Mouse (Mus musculus) midbrain, embryonic 12.5 days (tissue): ENCODE measurements around the gene Gdf3. TPM values are rescaled to one million over a fixed set of nuclear protein-coding genes. Genes with fewer than 3 reads are reported as not detected.

Experiments
- ATAC-seq: fragments of 200-750 bp; cut with Nextera tagmentation; 2 replicates; pipeline ENCODE4 v1.8.0; 2017; ENCODE audit warnings: low read depth, moderate TSS enrichment, moderate library complexity; ENCODE audit not compliant: low FRiP score
- H3K27ac ChIP-seq: fragments of 300-500 bp; sonication (generic); replicated peaks from 2 replicates; pipeline ENCODE4 v1.5.1; 2016; ENCODE audit warnings: mild to moderate bottlenecking
- H3K27me3 ChIP-seq: fragments of 300-500 bp; sonication (generic); 2 replicates; pipeline ENCODE4 v1.6.1; 2016; ENCODE audit warnings: mild to moderate bottlenecking
- H3K36me3 ChIP-seq: fragments of 300-500 bp; sonication (generic); 2 replicates; pipeline ENCODE4 v1.6.1; 2016
- H3K4me1 ChIP-seq: fragments of 300-500 bp; sonication (generic); 2 replicates; pipeline ENCODE4 v1.6.1; 2016
- H3K4me2 ChIP-seq: fragments of 300-500 bp; sonication (generic); replicated peaks from 2 replicates; pipeline ENCODE4 v1.6.1; 2016; ENCODE audit warnings: mild to moderate bottlenecking, moderate library complexity
- H3K4me3 ChIP-seq: fragments of 300-500 bp; sonication (generic); 2 replicates; pipeline ENCODE4 v1.5.1; 2016; ENCODE audit warnings: mild to moderate bottlenecking
- H3K9ac ChIP-seq: fragments of 300-500 bp; sonication (generic); replicated peaks from 2 replicates; pipeline ENCODE4 v1.6.1; 2016; ENCODE audit warnings: mild to moderate bottlenecking, moderate library complexity
- H3K9me3 ChIP-seq: fragments of 300-500 bp; sonication (generic); 2 replicates; pipeline ENCODE4 v1.6.1; 2016; ENCODE audit warnings: mild to moderate bottlenecking
- WGBS: fragments of 180-500 bp; shearing (Covaris S2); methylation state at CpG from one replicate; pipeline ENCODE4 v1.1.7; 2016; 5-methylcytosine and 5-hydroxymethylcytosine counted together
- polyA plus RNA-seq: library from polyadenylated mRNA; unstranded; fragments of >200 nt; fragmentation: Nextera tagmentation; extraction: Ambion mirVana; gene quantifications from 2 replicates; pipeline ENCODE4 v1.2.1, GENCODE M21; 2016

Gdf3 gene
- polyA plus RNA-seq, 1 experiment from 2014 or later, result not detected

GRCm38 (mm10) chr6:122556959-122557561 lies 52.8 kb downstream of the Gdf3 start:
- peaks cover 17% of the 10 kb centered on the region for H3K27me3 ChIP-seq
- peak overlapping the region; percentile 39 for H3K4me2 ChIP-seq
- 26% methylated on average over 15 of the region's 15 CpGs for WGBS
- no peak overlapping the region for H3K27ac ChIP-seq
- H3K9me3 ChIP-seq, result no peaks in the 10 kb centered on the region
- H3K4me3 ChIP-seq, result no peak overlapping the region
- no peak overlapping the region for H3K9ac ChIP-seq
- no peaks in the 10 kb centered on the region for H3K36me3 ChIP-seq
- H3K4me1 ChIP-seq, result peaks cover 4% of the 10 kb centered on the region; the same call in 1 of the 2 replicates
- ATAC-seq, result no peak

Other genes starting within 250 kb of the Gdf3 start
- 82.8 and 91.4 TPM in 2 replicates for gene Rimklb, start 111.3 kb downstream of the Gdf3 start, polyA plus RNA-seq
- 1.0 and 2.0 TPM in 2 replicates for gene Mfap5, start 104.2 kb downstream of the Gdf3 start, polyA plus RNA-seq
- gene Aicda, start 56.3 kb downstream of the Gdf3 start, polyA plus RNA-seq, result not detected in 2 replicates
- gene Apobec1, start 7.6 kb downstream of the Gdf3 start, polyA plus RNA-seq, result 1.7 and 2.8 TPM in 2 replicates
- gene Dppa3, start 16.3 kb upstream of the Gdf3 start, polyA plus RNA-seq, result not detected in 2 replicates
- gene Nanog, start 97.4 kb upstream of the Gdf3 start, polyA plus RNA-seq, result 0.14 and 0.20 TPM in 2 replicates
- gene Slc2a3, start 191.6 kb upstream of the Gdf3 start, polyA plus RNA-seq, result 22.5 and 24.8 TPM in 2 replicates
- 5.7 and 5.8 TPM in 2 replicates for gene Foxj2, start 209.8 kb upstream of the Gdf3 start, polyA plus RNA-seq
- gene C3ar1, start 246.1 kb upstream of the Gdf3 start, polyA plus RNA-seq, result 1.6 and 1.8 TPM in 2 replicates